Mouse (Mus musculus) bone marrow, adult 2 months (tissue): Measurements from ENCODE around the gene Lcn9.

Experiments used
- CTCF ChIP-seq: fragments of 200-500 bp; IDR thresholded peaks from 2 replicates; pipeline ENCODE4 v1.5.1; 2011; ENCODE audit warnings: low read length, control low read depth; ENCODE audit not compliant: control insufficient read depth, insufficient read depth
- POLR2A ChIP-seq: fragments of 200-500 bp; IDR thresholded peaks from 2 replicates; pipeline ENCODE4 v1.6.1; 2011; ENCODE audit warnings: low read depth, mild to moderate bottlenecking, control low read depth, low read length, borderline replicate concordance; ENCODE audit not compliant: control insufficient read depth

DNA sequence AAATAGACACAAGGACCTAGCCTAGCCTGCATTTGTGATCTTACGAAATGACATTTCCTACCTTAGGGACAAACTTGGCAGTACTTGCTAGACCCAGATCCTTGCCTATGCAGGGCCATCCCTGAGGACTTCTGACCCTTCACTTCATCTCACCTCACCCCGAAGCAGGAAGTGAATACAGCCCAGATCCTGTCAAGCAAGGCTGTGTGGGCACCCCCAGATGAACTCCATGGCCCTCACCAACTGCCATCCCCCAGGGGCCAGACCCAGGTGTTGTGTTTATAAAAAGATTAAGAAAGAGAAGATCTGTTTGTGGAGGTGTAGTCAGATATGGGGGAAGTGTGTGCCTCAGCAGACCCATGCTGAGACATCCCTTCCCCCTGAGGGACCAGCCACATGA lies 48.3 kb upstream of the Lcn9 start:
- no peak for TF ChIP-seq POLR2A
- TF ChIP-seq CTCF = no peak
